ENCODE assay signal across 8 mouse cellular contexts in the genomic region with DNA sequence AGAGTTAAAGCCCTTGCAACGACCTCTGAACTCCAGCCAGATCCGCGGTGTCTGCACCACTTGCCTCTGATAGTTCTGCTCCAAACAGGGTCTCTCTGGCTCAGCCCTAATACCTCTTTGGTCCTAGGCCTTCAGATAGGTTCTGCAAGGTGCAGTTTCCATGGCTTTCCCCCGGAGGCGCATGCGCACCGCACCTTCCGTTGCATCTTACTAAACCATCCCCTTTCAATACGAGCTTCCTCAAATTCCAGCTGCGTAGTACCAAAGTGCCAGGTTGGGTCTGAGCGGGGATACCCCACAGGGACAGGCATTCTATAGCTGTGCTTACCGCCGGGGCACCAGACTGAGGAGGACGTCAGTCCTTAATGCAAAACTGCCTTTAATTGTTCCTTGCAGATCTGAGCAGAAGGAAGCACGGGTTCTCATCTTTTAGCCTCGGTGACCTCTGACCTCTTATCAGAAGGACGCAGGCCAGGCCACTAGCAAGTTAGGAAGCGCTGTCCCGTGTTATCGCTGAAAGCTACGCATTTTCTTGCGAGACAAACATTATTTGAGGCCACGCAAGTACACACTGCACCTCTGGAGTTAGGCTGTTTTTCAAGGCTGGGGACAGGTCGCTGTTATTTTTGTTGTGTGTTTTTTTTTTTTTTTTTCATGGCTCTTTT.
DNase-seq lines count a peak whose midpoint lies in the region; ATAC-seq lines count a peak whose summit lies in the region.

No protein-coding gene starts in this region.

- H3K27ac ChIP-seq in forebrain, embryonic 11.5 days (ENCODE audit: low read depth, low read length): no peak overlapping the region
- no peak overlapping the region for H3K27ac ChIP-seq in liver, embryonic 13.5 days

- H3K27me3 ChIP-seq in forebrain, embryonic 11.5 days (ENCODE audit: control insufficient read depth, insufficient read depth, low read length): peaks cover 2% of the 10 kb centered on the region; the same call in 1 of the 2 replicates
- peaks cover 36% of the 10 kb centered on the region for H3K27me3 ChIP-seq in liver, embryonic 13.5 days

- peak overlapping the region; percentile 39; the same call in 1 of the 2 replicates for H3K4me2 ChIP-seq in forebrain, embryonic 11.5 days (ENCODE audit: low read depth, low read length, severe bottlenecking)
- peak overlapping the region; percentile 23 for H3K4me2 ChIP-seq in liver, embryonic 13.5 days

- H3K4me1 ChIP-seq in forebrain, embryonic 11.5 days (replicated peaks; ENCODE audit: control insufficient read depth, insufficient read depth, low read length): peaks cover 21% of the 10 kb centered on the region
- peaks cover 4% of the 10 kb centered on the region; the same call in 1 of the 2 replicates for H3K4me1 ChIP-seq in liver, embryonic 13.5 days (replicated peaks)

- 11% methylated on average over 24 of the region's 24 CpGs for WGBS in forebrain, embryonic 11.5 days
- 4% methylated on average over 24 of the region's 24 CpGs for WGBS in liver, embryonic 13.5 days (ENCODE audit: insufficient replicate concordance)

- ATAC-seq in forebrain, embryonic 11.5 days (replicated peaks; ENCODE audit: low FRiP score): peak; percentile 29; the same call in 1 of the 2 replicates
- ATAC-seq in liver, embryonic 13.5 days (ENCODE audit: low read depth): no peak

- H3K4me3 ChIP-seq in forebrain, embryonic 11.5 days (ENCODE audit: low read depth, low read length): no peak overlapping the region
- H3K4me3 ChIP-seq in liver, embryonic 13.5 days (replicated peaks): no peak overlapping the region

- H3K36me3 ChIP-seq in forebrain, embryonic 11.5 days (ENCODE audit: control insufficient read depth, insufficient read depth, low read length): no peaks in the 10 kb centered on the region
- H3K36me3 ChIP-seq in liver, embryonic 13.5 days: no peaks in the 10 kb centered on the region

- intact Hi-C loops in left cerebral cortex, postnatal 10 days (cut with DNase I): loop anchor here (5.0 to 10.0 kb wide), 2 partner anchors 97 to 170 kb away; no protein-coding TSS in a partner anchor

- DNase-seq in left cerebral cortex, postnatal 10 days (ENCODE audit: extremely low spot score in 1 of 2, low spot score in 2 of 2): peak; percentile 37 to 49
- no peak for DNase-seq in left cerebral cortex, adult 11 months (ENCODE audit: low spot score)
- DNase-seq in forebrain, embryonic 11.5 days (ENCODE audit: low spot score): peak; percentile 77
- peak; percentile 16 for DNase-seq in liver, embryonic 13.5 days
- DNase-seq in telencephalon, adult 2 months (ENCODE audit: low read depth, low spot score): peak; percentile 59
- DNase-seq in lung, postnatal 14 days: no peak
- DNase-seq in spleen, adult 18-20 months: no peak
- DNase-seq in kidney, postnatal 36 days: no peak

- H3K9me3 ChIP-seq in forebrain, embryonic 11.5 days (ENCODE audit: control insufficient read depth, low read length): no peaks in the 10 kb centered on the region
- no peaks in the 10 kb centered on the region for H3K9me3 ChIP-seq in liver, embryonic 13.5 days (replicated peaks)

- peak overlapping the region; percentile 29 for H3K9ac ChIP-seq in forebrain, embryonic 11.5 days (ENCODE audit: low read length)
- H3K9ac ChIP-seq in liver, embryonic 13.5 days: no peak overlapping the region

Comparison
In these comparisons a context has a peak if more than half of its experiments do, and no peak if none do; other contexts are left out.
1. DNase-seq: peak in left cerebral cortex, postnatal 10 days (2 of 2), forebrain, embryonic 11.5 days (single experiment), liver, embryonic 13.5 days (single experiment) and telencephalon, adult 2 months (single experiment); none in left cerebral cortex, adult 11 months (single experiment), lung, postnatal 14 days (single experiment), spleen, adult 18-20 months (0 of 2) and kidney, postnatal 36 days (0 of 2).